8 mouse cellular contexts compared by ENCODE assay signal in genomic region chr10:120209539-120209925, GRCm38 (mm10). TPM values are rescaled to one million over a fixed set of nuclear protein-coding genes. Genes with fewer than 3 reads are reported as not detected.
A peak's percentile ranks its signal among the peaks of the same experiment; 100 is the strongest.
DNase-seq lines count a peak whose midpoint lies in the region; ATAC-seq and TF ChIP-seq lines count a peak whose summit lies in the region.

No protein-coding gene starts in this region.

- intact Hi-C loops in heart, postnatal 36 days (cut with DNase I): loop anchor here (5.0 kb wide), 1 partner anchor 97 kb away; the partner anchor contains the start of gene Helb

- H3K9me3 ChIP-seq in heart, embryonic 10.5 days: no peaks in the 10 kb centered on the region
- H3K9me3 ChIP-seq in ES-Bruce4 (replicated peaks; ENCODE audit: control insufficient read depth, insufficient read depth, low read length, poor library complexity, severe bottlenecking): no peaks in the 10 kb centered on the region; the same call in 1 of the 2 replicates
- H3K9me3 ChIP-seq in forebrain, embryonic 14.5 days (replicated peaks; ENCODE audit: control insufficient read depth, low read length): no peaks in the 10 kb centered on the region
- H3K9me3 ChIP-seq in liver, embryonic 14.5 days (ENCODE audit: control insufficient read depth, low read length): no peaks in the 10 kb centered on the region; the same call in 1 of the 2 replicates
- H3K9me3 ChIP-seq in stomach, postnatal 0 days (ENCODE audit: control insufficient read depth, low read length): no peaks in the 10 kb centered on the region

- peak overlapping the region; percentile 73 for H3K4me3 ChIP-seq in heart, embryonic 10.5 days
- no peak overlapping the region for H3K4me3 ChIP-seq in ES-Bruce4 (ENCODE audit: low read depth, low read length)
- H3K4me3 ChIP-seq in forebrain, embryonic 14.5 days (ENCODE audit: low read depth, low read length): peak overlapping the region; percentile 86
- peak overlapping the region; percentile 40 to 96 for H3K4me3 ChIP-seq in liver, embryonic 14.5 days (ENCODE audit: insufficient read depth in 1 of 2, low read depth in 2 of 2, low read length in 2 of 2)
- peak overlapping the region; percentile 97 for H3K4me3 ChIP-seq in stomach, postnatal 0 days (ENCODE audit: low read depth, low read length)

- H3K36me3 ChIP-seq in heart, embryonic 10.5 days: peaks cover 11% of the 10 kb centered on the region; the same call in 1 of the 2 replicates
- H3K36me3 ChIP-seq in ES-Bruce4 (ENCODE audit: control insufficient read depth, insufficient read depth, low read length, poor library complexity, severe bottlenecking): no peaks in the 10 kb centered on the region
- H3K36me3 ChIP-seq in forebrain, embryonic 14.5 days (ENCODE audit: control insufficient read depth, insufficient read depth, low read length): no peaks in the 10 kb centered on the region
- no peaks in the 10 kb centered on the region for H3K36me3 ChIP-seq in liver, embryonic 14.5 days (replicated peaks; ENCODE audit: control insufficient read depth, insufficient read depth, low read depth)
- H3K36me3 ChIP-seq in stomach, postnatal 0 days (ENCODE audit: control insufficient read depth, insufficient read depth, low read length): no peaks in the 10 kb centered on the region

- H3K4me1 ChIP-seq in heart, embryonic 10.5 days: no peaks in the 10 kb centered on the region
- no peaks in the 10 kb centered on the region for H3K4me1 ChIP-seq in ES-Bruce4 (ENCODE audit: control insufficient read depth, insufficient read depth, low read length)
- H3K4me1 ChIP-seq in forebrain, embryonic 14.5 days (ENCODE audit: control insufficient read depth, insufficient read depth, low read length): peaks cover 5% of the 10 kb centered on the region; the same call in 1 of the 2 replicates
- H3K4me1 ChIP-seq in liver, embryonic 14.5 days (replicated peaks; ENCODE audit: control insufficient read depth in 2 of 2, insufficient read depth in 2 of 2, low read length in 1 of 2): peaks cover 6 to 7% of the 10 kb centered on the region in 2 experiments
- H3K4me1 ChIP-seq in stomach, postnatal 0 days (replicated peaks; ENCODE audit: control insufficient read depth, insufficient read depth): no peaks in the 10 kb centered on the region

- 70% methylated on average over 6 of the region's 6 CpGs for WGBS in heart, embryonic 10.5 days
- WGBS in forebrain, embryonic 14.5 days: 74% methylated on average over 6 of the region's 6 CpGs
- WGBS in liver, embryonic 14.5 days (ENCODE audit: insufficient replicate concordance): 40% methylated on average over 6 of the region's 6 CpGs
- 44% methylated on average over 6 of the region's 6 CpGs for WGBS in stomach, postnatal 0 days

- TF ChIP-seq CTCF in ES-Bruce4 (IDR thresholded peaks at IDR 0.05; ENCODE audit: low read depth, low read length): no peak
- no peak for TF ChIP-seq CTCF in liver, embryonic 14.5 days (IDR thresholded peaks at IDR 0.05; ENCODE audit: low read depth)
- no peak for TF ChIP-seq CTCF in stomach, postnatal 0 days (IDR thresholded peaks at IDR 0.05; ENCODE audit: low read depth)

- no peak for TF ChIP-seq POLR2A in ES-Bruce4 (IDR thresholded peaks at IDR 0.05; ENCODE audit: insufficient read depth, low read length)

- no peak for ATAC-seq in forebrain, embryonic 14.5 days
- ATAC-seq in liver, embryonic 14.5 days (ENCODE audit: insufficient read depth): no peak
- ATAC-seq in stomach, postnatal 0 days (ENCODE audit: low FRiP score, low TSS enrichment): peak; percentile 50; the same call in 1 of the 2 replicates

- TF ChIP-seq EP300 in ES-Bruce4 (IDR thresholded peaks at IDR 0.05; ENCODE audit: insufficient read depth, low read depth, low read length): no peak
- no peak for TF ChIP-seq EP300 in liver, embryonic 14.5 days (IDR thresholded peaks at IDR 0.05; ENCODE audit: low read depth)
- TF ChIP-seq EP300 in stomach, postnatal 0 days (optimal IDR thresholded peaks at IDR 0.05): no peak

- H3K27ac ChIP-seq in heart, embryonic 10.5 days: no peak overlapping the region
- H3K27ac ChIP-seq in ES-Bruce4 (ENCODE audit: insufficient read depth, low read length): no peak overlapping the region
- no peak overlapping the region for H3K27ac ChIP-seq in forebrain, embryonic 14.5 days (ENCODE audit: low read depth, low read length)
- H3K27ac ChIP-seq in liver, embryonic 14.5 days: no peak overlapping the region
- H3K27ac ChIP-seq in stomach, postnatal 0 days (replicated peaks): no peak overlapping the region

- peak overlapping the region; percentile 71; the same call in 1 of the 2 replicates for H3K9ac ChIP-seq in ES-Bruce4 (ENCODE audit: low read depth, poor library complexity, severe bottlenecking)
- peak overlapping the region; percentile 87; the same call in 1 of the 2 replicates for H3K9ac ChIP-seq in forebrain, embryonic 14.5 days (ENCODE audit: low read length)
- H3K9ac ChIP-seq in liver, embryonic 14.5 days (replicated peaks): peak overlapping the region; percentile 88
- H3K9ac ChIP-seq in stomach, postnatal 0 days (ENCODE audit: low read length): no peak overlapping the region

- H3K27me3 ChIP-seq in heart, embryonic 10.5 days (ENCODE audit: insufficient read depth, poor library complexity, severe bottlenecking): no peaks in the 10 kb centered on the region
- H3K27me3 ChIP-seq in ES-Bruce4 (ENCODE audit: control insufficient read depth, insufficient read depth, low read length, poor library complexity, severe bottlenecking): no peaks in the 10 kb centered on the region
- no peaks in the 10 kb centered on the region for H3K27me3 ChIP-seq in forebrain, embryonic 14.5 days (replicated peaks; ENCODE audit: control insufficient read depth, insufficient read depth, low read length)
- no peaks in the 10 kb centered on the region for H3K27me3 ChIP-seq in liver, embryonic 14.5 days (ENCODE audit: control insufficient read depth, insufficient read depth, low read length)
- H3K27me3 ChIP-seq in stomach, postnatal 0 days (ENCODE audit: control insufficient read depth, insufficient read depth, low read length): no peaks in the 10 kb centered on the region

- no peak for DNase-seq in heart, embryonic 10.5 days (ENCODE audit: low spot score)
- DNase-seq in heart, postnatal 36 days: no peak
- DNase-seq in forebrain, embryonic 14.5 days (ENCODE audit: low spot score): no peak
- DNase-seq in liver, embryonic 14.5 days (ENCODE audit: low read depth in 3 of 3, low spot score in 3 of 3): no peak
- DNase-seq in stomach, postnatal 0 days (ENCODE audit: low spot score): no peak
- no peak for DNase-seq in adrenal gland, adult 18-20 months (ENCODE audit: low spot score in 2 of 2)
- no peak for DNase-seq in cerebellum, adult 11-12 months

- H3K4me2 ChIP-seq in forebrain, embryonic 14.5 days (ENCODE audit: low read length): peak overlapping the region; percentile 69
- H3K4me2 ChIP-seq in liver, embryonic 14.5 days (ENCODE audit: low read depth): peak overlapping the region; percentile 77
- peak overlapping the region; percentile 69 for H3K4me2 ChIP-seq in stomach, postnatal 0 days (replicated peaks; ENCODE audit: low read depth)

RNA-seq across cellular contexts. Expression of gene Irak3, which starts 7.6 kb away (rescaled TPM):
- 0.22 and 0.24 TPM in 2 replicates for polyA plus RNA-seq in heart, embryonic 10.5 days (2016; fragmentation: Nextera tagmentation; extraction: Ambion mirVana)
- total RNA-seq in heart, postnatal 36 days (2021): 1 to 10 TPM; 3.1 to 4.6 TPM
- polyA plus RNA-seq in ES-Bruce4 (2011; ENCODE audit: insufficient read depth, insufficient read length, low read depth, missing spikeins): 10.3 and 12.1 TPM in 2 replicates
- 0.27 and 0.52 TPM in 2 replicates for polyA plus RNA-seq in forebrain, embryonic 14.5 days (2014; fragmentation: Nextera tagmentation; extraction: Ambion mirVana)
- 0.70 and 0.78 TPM in 2 replicates for polyA plus RNA-seq in liver, embryonic 14.5 days (2012; rRNA removed)
- polyA plus RNA-seq in liver, embryonic 14.5 days (2014; fragmentation: Nextera tagmentation; extraction: Ambion mirVana): 0.85 and 1.4 TPM in 2 replicates
- polyA plus RNA-seq in stomach, postnatal 0 days (2015; fragmentation: Nextera tagmentation; extraction: Ambion mirVana): 0.74 and 0.75 TPM in 2 replicates
- 1 to 10 TPM; 2.2 to 4.7 TPM for total RNA-seq in adrenal gland, adult 18-20 months (2021)

RNA-seq across cellular contexts. Expression of gene Tmbim4, which starts 8.1 kb away (rescaled TPM):
- 106 and 119 TPM in 2 replicates for polyA plus RNA-seq in heart, embryonic 10.5 days (2016; fragmentation: Nextera tagmentation; extraction: Ambion mirVana)
- total RNA-seq in heart, postnatal 36 days (2021): 10 to 100 TPM; 94.7 to 99.9 TPM
- 52.1 and 56.3 TPM in 2 replicates for polyA plus RNA-seq in ES-Bruce4 (2011; ENCODE audit: insufficient read depth, insufficient read length, low read depth, missing spikeins)
- 85.4 and 102 TPM in 2 replicates for polyA plus RNA-seq in forebrain, embryonic 14.5 days (2014; fragmentation: Nextera tagmentation; extraction: Ambion mirVana)
- 40.1 and 52.9 TPM in 2 replicates for polyA plus RNA-seq in liver, embryonic 14.5 days (2012; rRNA removed)
- 80.4 and 82.2 TPM in 2 replicates for polyA plus RNA-seq in liver, embryonic 14.5 days (2014; fragmentation: Nextera tagmentation; extraction: Ambion mirVana)
- 178 and 181 TPM in 2 replicates for polyA plus RNA-seq in stomach, postnatal 0 days (2015; fragmentation: Nextera tagmentation; extraction: Ambion mirVana)
- 100 to 1,000 TPM; 131 to 143 TPM for total RNA-seq in adrenal gland, adult 18-20 months (2021)

RNA-seq across cellular contexts. Expression of gene Llph, which starts 17.3 kb away (rescaled TPM):
- 35.7 and 47.8 TPM in 2 replicates for polyA plus RNA-seq in heart, embryonic 10.5 days (2016; fragmentation: Nextera tagmentation; extraction: Ambion mirVana)
- 10 to 100 TPM in 1 of 2 experiments, 1 to 10 TPM in 1; 8.7 to 10.5 TPM for total RNA-seq in heart, postnatal 36 days (2021)
- polyA plus RNA-seq in ES-Bruce4 (2011; ENCODE audit: insufficient read depth, insufficient read length, low read depth, missing spikeins): 53.7 and 62.6 TPM in 2 replicates
- polyA plus RNA-seq in forebrain, embryonic 14.5 days (2014; fragmentation: Nextera tagmentation; extraction: Ambion mirVana): 41.6 and 44.1 TPM in 2 replicates
- 11.6 and 33.6 TPM in 2 replicates for polyA plus RNA-seq in liver, embryonic 14.5 days (2012; rRNA removed)
- 31.9 and 32.2 TPM in 2 replicates for polyA plus RNA-seq in liver, embryonic 14.5 days (2014; fragmentation: Nextera tagmentation; extraction: Ambion mirVana)
- polyA plus RNA-seq in stomach, postnatal 0 days (2015; fragmentation: Nextera tagmentation; extraction: Ambion mirVana): 46.6 and 47.5 TPM in 2 replicates
- 10 to 100 TPM; 26.7 to 34.4 TPM for total RNA-seq in adrenal gland, adult 18-20 months (2021)
